Mouse (Mus musculus) C2C12 (cell line): Measurements from ENCODE around the gene Wdr60. TPM values are rescaled to one million over a fixed set of nuclear protein-coding genes. Genes with fewer than 3 reads are reported as not detected.
A peak's percentile ranks its signal among the peaks of the same experiment; 100 is the strongest.

ENCODE experiments used
- H3K27me3 ChIP-seq: one replicate; pipeline ENCODE4 v1.6.1; 2011; ENCODE audit not compliant: control insufficient read depth, insufficient read depth, insufficient read length
- H3K36me3 ChIP-seq: one replicate; pipeline ENCODE4 v1.6.1; 2011; ENCODE audit not compliant: control insufficient read depth, insufficient read depth
- H3K4me3 ChIP-seq: one replicate; pipeline ENCODE4 v1.5.1; 2011; ENCODE audit warnings: mild to moderate bottlenecking, control low read depth; ENCODE audit not compliant: poor library complexity, insufficient read depth, severe bottlenecking
- H3K79me2 ChIP-seq: one replicate; pipeline ENCODE4 v1.6.1; 2011; ENCODE audit not compliant: control insufficient read depth, insufficient read depth
- H3K79me3 ChIP-seq: one replicate; pipeline ENCODE4 v1.6.1; 2011; ENCODE audit warnings: low read depth, control low read depth
- H3ac ChIP-seq: one replicate; pipeline ENCODE3; 2011; ENCODE audit warnings: low read depth; ENCODE audit not compliant: control insufficient read depth, insufficient read length
- CEBPB ChIP-seq: IDR thresholded peaks from one replicate; pipeline ENCODE4 v1.6.1; 2011; ENCODE audit warnings: low read depth, mild to moderate bottlenecking, control low read depth, moderate library complexity
- CTCF ChIP-seq: IDR thresholded peaks from one replicate; pipeline ENCODE4 v1.5.1; 2011; ENCODE audit not compliant: control insufficient read depth, insufficient read depth, insufficient read length
- FOSL1 ChIP-seq: IDR thresholded peaks from one replicate; pipeline ENCODE4 v1.8.0; 2011; ENCODE audit warnings: mild to moderate bottlenecking, low read length; ENCODE audit not compliant: poor library complexity, insufficient read depth, severe bottlenecking
- MAX ChIP-seq: IDR thresholded peaks from one replicate; pipeline ENCODE4 v1.6.1; 2011; ENCODE audit warnings: mild to moderate bottlenecking, control low read depth
- MYOD1 ChIP-seq: IDR thresholded peaks from one replicate; pipeline ENCODE4 v1.6.1; 2011; ENCODE audit warnings: low read depth; ENCODE audit not compliant: control insufficient read depth, insufficient read length
- MYOG ChIP-seq: IDR thresholded peaks from one replicate; pipeline ENCODE4 v1.6.1; 2011; ENCODE audit not compliant: control insufficient read depth, insufficient read length; ENCODE audit errors: extremely low read depth
- USF1 ChIP-seq: IDR thresholded peaks from one replicate; pipeline ENCODE4 v1.6.1; 2011; ENCODE audit warnings: low read depth, mild to moderate bottlenecking, control low read depth, moderate library complexity
- polyA plus RNA-seq: library from polyadenylated mRNA; unstranded; fragments of >200 nt; fragmentation: generic; extraction: Trizol; gene quantifications from one replicate; pipeline ENCODE4 v1.2.1, GENCODE M21; 2012; ENCODE audit warnings: missing spikeins

The Wdr60 gene
- polyA plus RNA-seq, 1 experiment, result 4.4 TPM

DNA sequence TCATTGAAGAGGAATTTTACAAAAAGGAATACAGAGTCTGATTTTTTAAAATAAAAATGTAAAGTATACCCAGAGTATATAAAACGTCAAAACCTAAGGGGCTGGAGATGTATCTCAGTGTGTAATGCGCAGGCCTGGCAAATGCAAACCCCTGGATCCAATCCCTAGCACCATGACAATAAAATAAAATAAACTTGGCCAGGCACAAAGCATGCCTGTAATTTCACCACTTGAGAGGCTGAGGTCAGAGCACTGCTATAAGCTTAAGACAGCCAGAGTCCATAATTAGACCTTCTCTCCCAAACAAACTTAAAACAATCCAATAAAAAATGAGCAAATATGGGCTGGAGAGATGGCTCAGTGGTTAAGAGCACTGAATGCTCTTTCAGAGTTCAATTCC is 39.7 kb downstream of the Wdr60 start:
- no peaks in the 10 kb centered on the region for H3K79me2 ChIP-seq
- H3K36me3 ChIP-seq, result peaks cover 29% of the 10 kb centered on the region
- H3ac ChIP-seq, result no peak overlapping the region
- H3K79me3 ChIP-seq, result no peaks in the 10 kb centered on the region
- no peak overlapping the region for H3K4me3 ChIP-seq
- TF ChIP-seq CEBPB, result no peak
- no peak for TF ChIP-seq MYOG
- TF ChIP-seq MAX, result no peak
- no peaks in the 10 kb centered on the region for H3K27me3 ChIP-seq

- Histone ChIP-seq H3K79me2 (no peaks in the 10 kb centered on the region), H3K36me3 (peaks cover 23% of the 10 kb centered on the region), H3K79me3 (no peaks in the 10 kb centered on the region), H3K4me3 (no peak overlapping the region), H3ac (no peak overlapping the region), H3K27me3 (no peaks in the 10 kb centered on the region)
- no peak for TF ChIP-seq CTCF
- TF ChIP-seq USF1, result no peak
- no peak for TF ChIP-seq CEBPB
- no peak for TF ChIP-seq MYOD1
- TF ChIP-seq MAX, result no peak
- no peak for TF ChIP-seq MYOG
- no peak for TF ChIP-seq FOSL1
These were observed 55.3 kb downstream of the Wdr60 start for GRCm38 (mm10) chr12:116207486-116207885.

DNA sequence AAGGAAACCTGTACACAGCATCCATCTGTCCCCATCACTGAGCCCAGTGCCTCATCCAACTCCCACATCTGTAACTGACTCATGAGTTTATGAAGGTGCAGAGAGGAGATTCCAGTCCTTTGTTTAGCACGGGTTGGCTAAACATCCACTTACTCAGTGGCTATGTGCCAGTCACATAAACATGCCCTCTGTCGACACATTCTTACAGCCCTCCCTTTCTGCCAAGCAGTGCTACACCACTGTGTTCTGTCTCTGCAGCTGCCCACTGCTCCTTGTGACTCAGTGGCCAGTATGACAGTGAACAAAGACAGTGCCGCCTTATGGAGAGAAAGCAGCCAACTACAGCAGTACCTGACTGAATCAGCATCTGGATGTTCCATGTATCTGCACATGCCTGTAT is 57.1 kb downstream of the Wdr60 start:
- no peaks in the 10 kb centered on the region for H3K79me3 ChIP-seq
- TF ChIP-seq CTCF (no peak), MYOD1 (peak; percentile 37), FOSL1 (no peak), USF1 (no peak), MYOG (no peak), MAX (no peak)
- no peaks in the 10 kb centered on the region for H3K27me3 ChIP-seq

GRCm38 (mm10) chr12:116202176-116202981 is 60.4 kb downstream of the Wdr60 start:
- no peaks in the 10 kb centered on the region for H3K79me2 ChIP-seq
- TF ChIP-seq FOSL1, result no peak
- peak; percentile 72 for TF ChIP-seq CTCF
- H3K79me3 ChIP-seq, result no peaks in the 10 kb centered on the region
- no peak overlapping the region for H3K4me3 ChIP-seq
- peaks cover 9% of the 10 kb centered on the region for H3K36me3 ChIP-seq
- no peaks in the 10 kb centered on the region for H3K27me3 ChIP-seq
- no peak overlapping the region for H3ac ChIP-seq

More for the DNA sequence above, 57.1 kb downstream of the Wdr60 start:
- Histone ChIP-seq H3K79me2 (no peaks in the 10 kb centered on the region), H3K36me3 (peaks cover 17% of the 10 kb centered on the region), H3K4me3 (no peak overlapping the region), H3ac (no peak overlapping the region)

DNA sequence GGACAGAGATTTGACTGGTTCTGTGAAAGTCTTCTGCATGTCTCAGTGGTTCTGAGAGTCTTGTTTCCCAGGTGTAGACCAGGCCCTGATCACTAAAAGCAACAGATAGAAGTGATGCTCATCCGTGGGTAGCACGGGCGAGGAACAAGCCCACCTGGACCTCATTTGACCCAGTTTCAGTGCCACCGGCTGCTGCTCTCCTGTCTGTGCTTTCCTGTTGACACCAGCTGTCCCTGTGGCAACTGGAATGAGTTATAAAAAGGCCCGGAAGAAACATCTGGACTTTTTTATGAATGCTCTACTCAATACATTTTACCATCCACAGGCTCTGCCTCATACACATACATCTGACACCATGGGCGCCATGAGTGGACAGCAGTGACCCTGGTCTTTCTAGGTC is 64.0 kb downstream of the Wdr60 start:
- no peak overlapping the region for H3ac ChIP-seq
- no peaks in the 10 kb centered on the region for H3K36me3 ChIP-seq
- TF ChIP-seq CEBPB, result no peak
- no peak for TF ChIP-seq MYOG
- no peak for TF ChIP-seq CTCF
- TF ChIP-seq USF1, result no peak
- no peak for TF ChIP-seq FOSL1
- no peak for TF ChIP-seq MAX
- no peak for TF ChIP-seq MYOD1
- no peak overlapping the region for H3K4me3 ChIP-seq
- no peaks in the 10 kb centered on the region for H3K79me3 ChIP-seq
- no peaks in the 10 kb centered on the region for H3K79me2 ChIP-seq
- no peaks in the 10 kb centered on the region for H3K27me3 ChIP-seq

DNA sequence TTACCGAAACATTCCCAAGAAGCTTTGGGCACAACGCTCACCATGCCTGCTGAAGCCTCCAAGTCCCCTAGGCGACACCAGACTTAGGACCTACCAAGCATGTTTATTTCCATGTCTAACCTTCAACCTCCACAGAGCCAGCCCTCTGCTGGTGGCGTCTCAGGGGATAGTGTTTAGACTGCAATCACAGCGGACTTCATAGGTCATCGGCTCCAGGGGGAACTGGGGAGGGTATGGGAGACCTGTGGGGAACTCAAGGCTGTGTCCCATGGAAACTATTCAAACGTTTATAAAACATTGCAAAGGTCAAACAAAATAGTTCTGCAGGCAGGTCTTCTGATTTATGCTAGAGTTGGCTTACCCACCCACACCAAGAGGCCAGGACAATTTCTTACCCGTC is 66.6 kb downstream of the Wdr60 start:
- no peaks in the 10 kb centered on the region for H3K27me3 ChIP-seq
- H3K36me3 ChIP-seq, result no peaks in the 10 kb centered on the region
- TF ChIP-seq FOSL1 (no peak), MYOD1 (no peak), MYOG (no peak)
- no peak overlapping the region for H3K4me3 ChIP-seq
- no peak overlapping the region for H3ac ChIP-seq
- H3K79me3 ChIP-seq, result no peaks in the 10 kb centered on the region
- H3K79me2 ChIP-seq, result no peaks in the 10 kb centered on the region
